In the genomic region with DNA sequence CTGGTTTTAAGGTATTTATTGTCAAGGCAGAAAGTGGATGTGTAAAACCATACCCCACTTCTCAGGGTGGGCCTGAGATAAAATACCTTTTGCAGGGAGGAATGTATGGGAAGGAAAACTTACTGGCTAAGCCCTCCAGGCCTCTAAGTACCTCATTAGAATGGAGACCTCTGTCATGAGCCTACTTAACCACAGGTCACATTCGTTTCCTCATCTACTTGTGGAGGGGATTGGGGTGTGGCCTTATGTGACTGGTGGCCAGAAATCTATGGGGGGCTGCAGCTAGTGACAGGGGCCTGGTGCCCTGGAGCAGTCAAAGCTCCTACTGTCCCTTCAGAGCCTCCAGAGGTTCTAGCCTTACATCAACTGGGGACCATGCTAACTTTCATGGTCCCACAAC, we compare ENCODE assay signal across 19 mouse cellular contexts.
"Had no signal": no experiment of that assay in that cellular context is flagged by ENCODE, and none has a peak within 500 bp of the region (broad histone marks: within the 10 kb centered on the region; RNA-seq: fewer than 3 reads in every experiment).

No protein-coding gene starts in this region.

- ATAC-seq: midbrain, embryonic 16.5 days had no signal

- H3K36me3 ChIP-seq: midbrain, embryonic 10.5 days; midbrain, embryonic 12.5 days; neural tube, embryonic 13.5 days; neural tube, embryonic 15.5 days; stomach, embryonic 15.5 days had no signal

- DNase-seq: lung, adult 18-20 months; lung, embryonic 14.5 days; lung, postnatal 10 days; lung, postnatal 4 days; midbrain, embryonic 14.5 days; retina, postnatal 1 day; right cerebral cortex, adult 18-20 months; right cerebral cortex, postnatal 25 days; right cerebral cortex, postnatal 4 days; spleen, adult 18-20 months; thymus, adult 2 months; thymus, postnatal 25 days; thymus, postnatal 4 days had no signal

- H3K27me3 ChIP-seq: midbrain, embryonic 12.5 days; neural tube, embryonic 13.5 days; neural tube, embryonic 15.5 days; stomach, embryonic 15.5 days had no signal
